In the genomic region with DNA sequence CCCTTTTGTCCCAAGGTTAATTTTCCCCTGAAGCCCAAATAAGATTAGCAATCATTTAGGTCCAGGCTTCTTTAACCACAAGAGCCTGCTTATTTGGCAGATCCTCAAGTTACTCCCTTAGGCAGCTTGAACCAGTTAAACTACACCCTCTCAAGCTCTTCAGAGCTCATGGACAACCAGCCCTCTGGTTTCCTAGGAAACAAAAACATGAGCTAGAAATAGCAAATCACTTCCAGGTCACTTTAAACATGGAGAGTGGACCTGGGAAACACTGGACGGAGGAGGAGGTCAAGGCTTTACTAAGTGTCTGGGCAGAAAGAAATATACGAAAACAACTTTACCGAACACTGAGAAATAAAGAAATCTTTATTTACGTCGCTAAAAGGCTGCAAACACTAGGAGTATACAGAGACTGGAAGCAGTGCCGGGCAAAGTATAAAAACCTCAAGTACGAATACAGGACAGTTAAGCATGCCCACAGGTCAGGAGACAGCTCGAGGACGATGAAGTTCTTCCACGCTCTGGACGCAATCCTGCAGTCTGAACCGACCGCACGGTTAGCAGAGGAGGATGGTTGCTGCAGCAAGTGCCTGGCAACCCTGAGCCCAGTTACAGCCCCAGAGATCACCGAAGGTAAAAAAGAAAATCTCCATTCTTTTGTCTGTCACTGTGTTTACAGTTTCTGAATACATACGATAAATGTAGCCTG, we compare ENCODE assay signal across 9 mouse cellular contexts. TPM values are rescaled to one million over a fixed set of nuclear protein-coding genes. Genes with fewer than 3 reads are reported as not detected.
A peak's percentile ranks its signal among the peaks of the same experiment; 100 is the strongest.
DNase-seq lines count a peak whose midpoint lies in the region; ATAC-seq and TF ChIP-seq lines count a peak whose summit lies in the region.
"Had no signal": no experiment of that assay in that cellular context is flagged by ENCODE, and none has a peak within 500 bp of the region (broad histone marks: within the 10 kb centered on the region; RNA-seq: fewer than 3 reads in every experiment).

No protein-coding gene starts in this region.

- H3K4me2 ChIP-seq in heart, embryonic 12.5 days, result peak overlapping the region; percentile 53
- H3K4me2 ChIP-seq in lung, embryonic 14.5 days, result peak overlapping the region; percentile 38
- H3K4me2 ChIP-seq in forebrain, embryonic 15.5 days (replicated peaks), result no peak overlapping the region
- H3K4me2 ChIP-seq in forebrain, embryonic 12.5 days, result no peak overlapping the region

- no peaks in the 10 kb centered on the region for H3K9me3 ChIP-seq in heart, embryonic 12.5 days (replicated peaks)
- H3K9me3 ChIP-seq in lung, embryonic 14.5 days (ENCODE audit: low read depth, low read length), result no peaks in the 10 kb centered on the region; the same call in 1 of the 2 replicates
- no peaks in the 10 kb centered on the region for H3K9me3 ChIP-seq in forebrain, embryonic 15.5 days
- H3K9me3 ChIP-seq in forebrain, embryonic 12.5 days, result peaks cover 10% of the 10 kb centered on the region; the same call in 1 of the 2 replicates

- H3K36me3 ChIP-seq in heart, embryonic 12.5 days, result peaks cover 25% of the 10 kb centered on the region
- peaks cover 28% of the 10 kb centered on the region for H3K36me3 ChIP-seq in lung, embryonic 14.5 days (ENCODE audit: insufficient read depth)
- peaks cover 20% of the 10 kb centered on the region for H3K36me3 ChIP-seq in forebrain, embryonic 15.5 days
- peaks cover 40% of the 10 kb centered on the region for H3K36me3 ChIP-seq in forebrain, embryonic 12.5 days (replicated peaks)

- peak; percentile 36 to 46 for DNase-seq in layer of hippocampus, adult 2 months (ENCODE audit: low spot score in 2 of 2)
- DNase-seq in layer of hippocampus, postnatal 25 days (ENCODE audit: extremely low spot score in 1 of 2, low spot score in 1 of 2), result no peak
- DNase-seq in lung, embryonic 14.5 days, result peak; percentile 81
- DNase-seq in thymus, postnatal 36 days, result no peak

- H3K4me1 ChIP-seq in heart, embryonic 12.5 days (replicated peaks), result peaks cover 24% of the 10 kb centered on the region
- peaks cover 8% of the 10 kb centered on the region; the same call in 1 of the 2 replicates for H3K4me1 ChIP-seq in lung, embryonic 14.5 days (ENCODE audit: insufficient read depth)
- H3K4me1 ChIP-seq in forebrain, embryonic 15.5 days, result no peaks in the 10 kb centered on the region
- no peaks in the 10 kb centered on the region for H3K4me1 ChIP-seq in forebrain, embryonic 12.5 days

- WGBS in heart, embryonic 12.5 days, result 59% methylated on average over 16 of the region's 16 CpGs
- 64% methylated on average over 16 of the region's 16 CpGs for WGBS in lung, embryonic 14.5 days
- WGBS in forebrain, embryonic 15.5 days, result 90% methylated on average over 16 of the region's 16 CpGs
- WGBS in forebrain, embryonic 12.5 days, result 87% methylated on average over 16 of the region's 16 CpGs

- 0 out of 2 replicates have a peak overlapping the region, but pooled peaks have one; percentile 23 for H3K9ac ChIP-seq in heart, embryonic 12.5 days
- no peak overlapping the region for H3K9ac ChIP-seq in lung, embryonic 14.5 days
- no peak overlapping the region for H3K9ac ChIP-seq in forebrain, embryonic 15.5 days (replicated peaks)
- H3K9ac ChIP-seq in forebrain, embryonic 12.5 days, result no peak overlapping the region
- H3K9ac ChIP-seq: liver, embryonic 14.5 days had no signal

- no peak for TF ChIP-seq CTCF in layer of hippocampus, adult 2 months (conservative IDR thresholded peaks at IDR 0.05)
- no peak for TF ChIP-seq CTCF in lung, embryonic 14.5 days (IDR thresholded peaks at IDR 0.05; ENCODE audit: low read depth)

- ATAC-seq in common myeloid progenitor, adult 5-6 weeks (replicated peaks; ENCODE audit: low read depth, poor library complexity, severe bottlenecking), result 0 out of 2 replicates have a peak, but pooled peaks have one; percentile 32
- peak; percentile 67; the same call in 1 of the 2 replicates for ATAC-seq in heart, embryonic 12.5 days (ENCODE audit: insufficient number of reproducible peaks, low FRiP score)
- ATAC-seq in lung, embryonic 14.5 days (ENCODE audit: insufficient read depth), result peak; percentile 80
- no peak for ATAC-seq in forebrain, embryonic 15.5 days (replicated peaks)
- no peak for ATAC-seq in forebrain, embryonic 12.5 days (ENCODE audit: low FRiP score)

- H3K27ac ChIP-seq in layer of hippocampus, adult 2 months, result peak overlapping the region; percentile 89
- peak overlapping the region; percentile 75 for H3K27ac ChIP-seq in heart, embryonic 12.5 days (ENCODE audit: poor library complexity, severe bottlenecking)
- H3K27ac ChIP-seq in lung, embryonic 14.5 days (ENCODE audit: low read depth), result peak overlapping the region; percentile 60
- H3K27ac ChIP-seq in forebrain, embryonic 15.5 days (replicated peaks), result no peak overlapping the region
- H3K27ac ChIP-seq in forebrain, embryonic 12.5 days, result no peak overlapping the region
- H3K27ac ChIP-seq: liver, embryonic 14.5 days had no signal

- no peaks in the 10 kb centered on the region for H3K27me3 ChIP-seq in heart, embryonic 12.5 days (replicated peaks)
- H3K27me3 ChIP-seq in lung, embryonic 14.5 days (ENCODE audit: insufficient read depth, low read length), result no peaks in the 10 kb centered on the region
- H3K27me3 ChIP-seq in forebrain, embryonic 15.5 days, result no peaks in the 10 kb centered on the region
- H3K27me3 ChIP-seq in forebrain, embryonic 12.5 days, result no peaks in the 10 kb centered on the region

- H3K4me3 ChIP-seq in layer of hippocampus, adult 2 months, result peak overlapping the region; percentile 63
- peak overlapping the region; percentile 15 for H3K4me3 ChIP-seq in heart, embryonic 12.5 days
- H3K4me3 ChIP-seq in lung, embryonic 14.5 days (ENCODE audit: low read depth, low read length), result no peak overlapping the region
- no peak overlapping the region for H3K4me3 ChIP-seq in forebrain, embryonic 15.5 days
- no peak overlapping the region for H3K4me3 ChIP-seq in forebrain, embryonic 12.5 days (replicated peaks)

RNA-seq across cellular contexts. Expression of gene Paics, which starts 22.8 kb away (rescaled TPM):
- total RNA-seq in layer of hippocampus, adult 2 months (2021), result 10 to 100 TPM; 90.4 to 92.5 TPM
- 10 to 100 TPM; 88.6 to 96.3 TPM for total RNA-seq in layer of hippocampus, postnatal 25 days (2021)
- 443 and 504 TPM in 2 replicates for total RNA-seq in common myeloid progenitor, adult 5-6 weeks (2017)
- polyA plus RNA-seq in heart, embryonic 12.5 days (2016; fragmentation: Nextera tagmentation; extraction: Ambion mirVana), result 243 and 251 TPM in 2 replicates
- 291 and 294 TPM in 2 replicates for polyA plus RNA-seq in lung, embryonic 14.5 days (2014; fragmentation: Nextera tagmentation; extraction: Ambion mirVana)
- polyA plus RNA-seq in forebrain, embryonic 15.5 days (2015; fragmentation: Nextera tagmentation; extraction: Ambion mirVana), result 220 and 224 TPM in 2 replicates
- 346 and 374 TPM in 2 replicates for polyA plus RNA-seq in forebrain, embryonic 12.5 days (2016; fragmentation: Nextera tagmentation; extraction: Ambion mirVana)

RNA-seq across cellular contexts. Expression of gene Aasdh, which starts 23.0 kb away (rescaled TPM):
- 10 to 100 TPM; 27.9 to 28.9 TPM for total RNA-seq in layer of hippocampus, adult 2 months (2021)
- total RNA-seq in layer of hippocampus, postnatal 25 days (2021), result 10 to 100 TPM; 17.4 to 23.2 TPM
- total RNA-seq in common myeloid progenitor, adult 5-6 weeks (2017), result 33.4 and 46.2 TPM in 2 replicates
- 16.4 and 17.8 TPM in 2 replicates for polyA plus RNA-seq in heart, embryonic 12.5 days (2016; fragmentation: Nextera tagmentation; extraction: Ambion mirVana)
- 20.4 and 22.8 TPM in 2 replicates for polyA plus RNA-seq in lung, embryonic 14.5 days (2014; fragmentation: Nextera tagmentation; extraction: Ambion mirVana)
- polyA plus RNA-seq in forebrain, embryonic 15.5 days (2015; fragmentation: Nextera tagmentation; extraction: Ambion mirVana), result 25.6 and 27.5 TPM in 2 replicates
- 20.5 and 22.5 TPM in 2 replicates for polyA plus RNA-seq in forebrain, embryonic 12.5 days (2016; fragmentation: Nextera tagmentation; extraction: Ambion mirVana)

RNA-seq across cellular contexts. Expression of gene Ppat, which starts 23.1 kb away (rescaled TPM):
- 10 to 100 TPM; 15.7 to 17.8 TPM for total RNA-seq in layer of hippocampus, adult 2 months (2021)
- total RNA-seq in layer of hippocampus, postnatal 25 days (2021), result 10 to 100 TPM; 14.3 to 18.1 TPM
- total RNA-seq in common myeloid progenitor, adult 5-6 weeks (2017), result 104 TPM in 2 replicates
- polyA plus RNA-seq in heart, embryonic 12.5 days (2016; fragmentation: Nextera tagmentation; extraction: Ambion mirVana), result 33.2 and 34.1 TPM in 2 replicates
- polyA plus RNA-seq in lung, embryonic 14.5 days (2014; fragmentation: Nextera tagmentation; extraction: Ambion mirVana), result 47.0 and 48.8 TPM in 2 replicates
- polyA plus RNA-seq in forebrain, embryonic 15.5 days (2015; fragmentation: Nextera tagmentation; extraction: Ambion mirVana), result 14.6 and 16.5 TPM in 2 replicates
- polyA plus RNA-seq in forebrain, embryonic 12.5 days (2016; fragmentation: Nextera tagmentation; extraction: Ambion mirVana), result 31.8 and 32.6 TPM in 2 replicates

RNA-seq across cellular contexts. Expression of gene Srp72, which starts 46.2 kb away (rescaled TPM):
- 100 to 1,000 TPM; 104 to 111 TPM for total RNA-seq in layer of hippocampus, adult 2 months (2021)
- 100 to 1,000 TPM; 107 to 108 TPM for total RNA-seq in layer of hippocampus, postnatal 25 days (2021)
- 119 and 157 TPM in 2 replicates for total RNA-seq in common myeloid progenitor, adult 5-6 weeks (2017)
- polyA plus RNA-seq in heart, embryonic 12.5 days (2016; fragmentation: Nextera tagmentation; extraction: Ambion mirVana), result 42.3 and 45.1 TPM in 2 replicates
- polyA plus RNA-seq in lung, embryonic 14.5 days (2014; fragmentation: Nextera tagmentation; extraction: Ambion mirVana), result 100 and 103 TPM in 2 replicates
- 79.0 and 81.3 TPM in 2 replicates for polyA plus RNA-seq in forebrain, embryonic 15.5 days (2015; fragmentation: Nextera tagmentation; extraction: Ambion mirVana)
- polyA plus RNA-seq in forebrain, embryonic 12.5 days (2016; fragmentation: Nextera tagmentation; extraction: Ambion mirVana), result 63.5 and 64.3 TPM in 2 replicates

Comparison
In these comparisons a context has a peak if more than half of its experiments do, and no peak if none do; other contexts are left out.
1. DNase-seq: peak in layer of hippocampus, adult 2 months (2 of 2) and lung, embryonic 14.5 days (single experiment); none in layer of hippocampus, postnatal 25 days (0 of 2) and thymus, postnatal 36 days (0 of 2).
2. H3K27ac ChIP-seq: peak in layer of hippocampus, adult 2 months (single experiment), heart, embryonic 12.5 days (single experiment) and lung, embryonic 14.5 days (single experiment); none in forebrain, embryonic 15.5 days (single experiment) and forebrain, embryonic 12.5 days (single experiment).
3. H3K4me3 ChIP-seq: peak in layer of hippocampus, adult 2 months (single experiment) and heart, embryonic 12.5 days (single experiment); none in lung, embryonic 14.5 days (single experiment), forebrain, embryonic 15.5 days (single experiment) and forebrain, embryonic 12.5 days (single experiment).
4. ATAC-seq: peak in common myeloid progenitor, adult 5-6 weeks (single experiment), heart, embryonic 12.5 days (single experiment) and lung, embryonic 14.5 days (single experiment); none in forebrain, embryonic 15.5 days (single experiment) and forebrain, embryonic 12.5 days (single experiment).
5. H3K4me2 ChIP-seq: peak in heart, embryonic 12.5 days (single experiment) and lung, embryonic 14.5 days (single experiment); none in forebrain, embryonic 15.5 days (single experiment) and forebrain, embryonic 12.5 days (single experiment).